Mouse (Mus musculus) G1E (cell line): ENCODE data around the gene Dthd1.

Experiments used
- CTCF ChIP-seq: IDR thresholded peaks from 2 replicates; pipeline ENCODE4 v1.5.1; 2012; ENCODE audit warnings: low read depth, low read length, inconsistent platforms, mixed read lengths
- GATA1 ChIP-seq: IDR thresholded peaks from 2 replicates; pipeline ENCODE4 v1.6.1; 2012; ENCODE audit warnings: borderline replicate concordance, low read length, inconsistent platforms, mixed read lengths
- GATA2 ChIP-seq: IDR thresholded peaks from 2 replicates; pipeline ENCODE4 v1.6.1; 2012; ENCODE audit warnings: low read depth, low read length, inconsistent platforms, borderline replicate concordance
- POLR2AphosphoS5 ChIP-seq: IDR thresholded peaks from 2 replicates; pipeline ENCODE4 v1.6.1; 2012; ENCODE audit warnings: low read depth, low read length, inconsistent platforms; ENCODE audit not compliant: insufficient replicate concordance
- TAL1 ChIP-seq: conservative IDR thresholded peaks from 2 replicates; pipeline ENCODE4 v1.6.1; 2012; ENCODE audit warnings: low read depth, low read length, inconsistent platforms, mixed read lengths

DNA sequence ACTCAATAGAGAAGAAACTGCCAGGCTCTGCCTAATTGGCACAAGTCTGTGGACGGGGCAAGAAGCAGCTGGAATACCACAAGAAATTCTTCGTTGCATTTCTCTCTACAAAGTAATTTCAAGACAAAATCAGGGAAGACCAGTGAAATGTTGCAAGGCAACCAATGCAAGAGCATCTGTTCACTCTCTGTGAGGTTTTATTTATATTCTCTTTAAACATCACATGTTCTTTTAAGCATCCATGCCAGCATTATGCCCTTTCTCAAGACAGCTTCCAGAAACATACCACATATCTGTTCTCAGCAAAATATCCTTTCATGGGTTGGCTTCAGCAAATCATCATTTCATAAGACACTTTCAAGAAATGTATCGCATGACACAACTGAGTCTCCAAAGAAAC, 50.7 kb downstream of the Dthd1 start:
- TF ChIP-seq CTCF (no peak), GATA1 (no peak), TAL1 (no peak), POLR2AphosphoS5 (no peak), GATA2 (no peak)
